Mouse (Mus musculus): Measurements from ENCODE around the gene Robo2. TPM values are rescaled to one million over a fixed set of nuclear protein-coding genes. Genes with fewer than 3 reads are reported as not detected.

The Robo2 gene
- 88.9 and 94.7 TPM in 2 replicates for polyA plus RNA-seq (2015; fragmentation: Nextera tagmentation; extraction: Ambion mirVana)

DNA sequence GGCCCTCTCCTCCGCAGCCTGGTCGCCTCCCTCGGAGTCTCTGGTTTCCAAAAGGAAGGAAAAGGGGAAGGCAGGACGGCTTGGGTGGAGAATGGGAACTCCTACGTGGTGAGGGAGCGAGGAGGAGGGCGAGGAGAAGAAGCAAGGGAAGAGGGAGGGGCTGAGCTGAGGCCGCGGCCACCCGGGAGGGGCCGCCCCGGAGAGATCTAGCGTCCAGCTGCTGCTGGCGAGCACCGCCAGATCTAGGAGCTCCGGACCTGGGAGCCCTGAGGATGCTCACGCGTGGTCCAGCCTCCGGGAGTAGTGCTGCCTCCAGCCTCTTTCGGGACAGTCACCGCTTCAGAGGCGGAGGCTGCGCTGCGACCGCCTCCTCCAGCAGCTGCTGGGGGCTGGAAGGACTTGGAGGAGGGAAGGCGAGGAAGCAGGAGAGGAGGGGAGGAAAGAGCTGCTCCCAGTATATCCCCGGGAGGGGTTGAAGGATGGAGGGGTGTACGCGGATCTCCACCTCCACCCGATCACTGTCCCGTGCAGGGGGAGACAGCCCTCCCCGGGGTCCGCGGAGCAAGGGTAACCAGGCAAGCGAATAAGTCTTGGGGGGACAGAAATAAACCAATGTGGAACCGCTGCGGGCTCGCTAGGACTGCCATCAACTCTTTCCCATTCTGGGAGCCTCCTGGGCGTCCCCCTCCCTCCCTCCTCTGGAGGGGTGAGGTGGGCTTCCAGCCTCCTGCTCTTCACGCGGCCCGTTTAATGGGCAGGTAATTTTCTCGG lies at the start of gene Robo2:
TSS of gene Robo2 (minus strand) at position 345 of the 771 bp plus-strand sequence.
- Histone ChIP-seq H3K4me3 (ENCODE audit: low read depth, low read length) (peak within 1 kb of the TSS; percentile 81), H3K27ac (ENCODE audit: low read length) (peak within 1 kb of the TSS; percentile 87), H3K9me3 (replicated peaks; ENCODE audit: control insufficient read depth, low read length, poor library complexity, severe bottlenecking) (no peaks in the 10 kb centered on the region), H3K4me1 (ENCODE audit: control insufficient read depth, insufficient read depth, low read length) (no peaks in the 10 kb centered on the region; the same call in 1 of the 2 replicates), H3K27me3 (ENCODE audit: control insufficient read depth, insufficient read depth, low read depth, low read length) (no peaks in the 10 kb centered on the region), H3K36me3 (ENCODE audit: control insufficient read depth, insufficient read depth, low read length) (no peaks in the 10 kb centered on the region), H3K9ac (ENCODE audit: low read depth, low read length) (peak within 1 kb of the TSS; percentile 88), H3K4me2 (ENCODE audit: low read length) (peak within 1 kb of the TSS; percentile 79)
- ATAC-seq = peak; percentile 83
- under 1% methylated on average over 43 of the region's 43 CpGs for WGBS

- Histone ChIP-seq H3K27ac (ENCODE audit: low read length) (no peak overlapping the region), H3K4me2 (ENCODE audit: low read length) (no peak overlapping the region), H3K9ac (ENCODE audit: low read depth, low read length) (no peak overlapping the region), H3K36me3 (ENCODE audit: control insufficient read depth, insufficient read depth, low read length) (no peaks in the 10 kb centered on the region), H3K9me3 (replicated peaks; ENCODE audit: control insufficient read depth, low read length, poor library complexity, severe bottlenecking) (no peaks in the 10 kb centered on the region), H3K27me3 (ENCODE audit: control insufficient read depth, insufficient read depth, low read depth, low read length) (no peaks in the 10 kb centered on the region), H3K4me1 (ENCODE audit: control insufficient read depth, insufficient read depth, low read length) (no peaks in the 10 kb centered on the region), H3K4me3 (ENCODE audit: low read depth, low read length) (no peak overlapping the region)
- WGBS = 93% methylated on average over 3 of the region's 3 CpGs
- no peak for ATAC-seq
These were observed 46.5 kb upstream of the Robo2 start for GRCm38 (mm10) chr16:74458138-74458537.

DNA sequence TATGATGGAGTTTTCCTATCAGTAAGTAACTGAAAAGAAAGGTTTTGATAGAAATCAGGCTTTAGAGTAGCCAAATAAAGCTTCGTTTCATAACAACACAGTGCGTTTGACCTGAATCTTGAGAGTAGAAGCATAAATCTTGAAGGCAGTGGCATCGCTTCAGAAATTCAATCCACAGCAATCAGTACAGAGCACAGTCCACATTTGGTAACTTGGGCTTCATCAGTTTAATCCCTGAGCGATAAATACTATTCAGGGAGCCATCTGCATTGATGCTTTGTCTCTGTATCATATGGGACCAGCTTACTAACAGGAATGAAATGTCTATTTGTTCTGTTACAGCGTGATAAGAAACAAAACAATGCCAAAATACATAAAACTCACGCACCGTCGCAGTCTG lies 46.1 kb upstream of the Robo2 start:
- Histone ChIP-seq H3K4me2 (ENCODE audit: low read length) (no peak overlapping the region), H3K4me1 (ENCODE audit: control insufficient read depth, insufficient read depth, low read length) (no peaks in the 10 kb centered on the region), H3K27me3 (ENCODE audit: control insufficient read depth, insufficient read depth, low read depth, low read length) (no peaks in the 10 kb centered on the region), H3K9ac (ENCODE audit: low read depth, low read length) (no peak overlapping the region), H3K9me3 (replicated peaks; ENCODE audit: control insufficient read depth, low read length, poor library complexity, severe bottlenecking) (no peaks in the 10 kb centered on the region), H3K36me3 (ENCODE audit: control insufficient read depth, insufficient read depth, low read length) (no peaks in the 10 kb centered on the region), H3K4me3 (ENCODE audit: low read depth, low read length) (no peak overlapping the region), H3K27ac (ENCODE audit: low read length) (no peak overlapping the region)
- 74% methylated on average over 8 of the region's 8 CpGs for WGBS
- ATAC-seq = no peak

DNA sequence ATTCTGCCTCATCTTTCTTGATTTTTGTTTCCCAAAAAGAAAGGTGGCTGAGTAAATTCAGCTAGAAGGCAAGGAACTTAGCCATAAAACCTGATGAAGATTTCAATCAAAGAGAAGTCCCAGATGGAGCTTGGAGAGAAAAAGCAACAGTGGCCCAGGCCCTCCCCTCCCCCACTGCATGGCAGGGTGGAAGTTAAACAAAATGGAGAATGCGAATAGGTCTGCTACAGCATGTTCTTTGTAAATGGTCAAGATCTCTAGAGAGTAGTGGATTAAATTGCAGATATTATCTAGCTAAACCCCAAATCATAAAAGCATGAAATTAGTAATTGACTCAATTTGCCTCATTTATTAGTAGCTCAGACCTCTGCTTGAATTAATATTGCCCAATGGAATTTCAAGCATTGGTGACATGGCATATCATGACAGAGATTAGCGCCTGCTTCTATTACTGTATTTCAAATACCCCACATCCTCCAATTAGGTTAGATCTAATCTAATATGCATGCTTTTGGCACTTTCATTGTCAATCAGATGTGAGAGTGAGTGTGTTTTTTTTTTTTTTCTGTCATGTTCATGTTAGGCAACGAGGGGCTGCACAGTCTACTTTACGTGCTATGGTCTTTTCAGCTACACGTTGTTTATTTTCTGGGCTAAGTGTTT lies 45.3 kb upstream of the Robo2 start:
- Histone ChIP-seq H3K9ac (ENCODE audit: low read depth, low read length) (no peak overlapping the region), H3K9me3 (replicated peaks; ENCODE audit: control insufficient read depth, low read length, poor library complexity, severe bottlenecking) (no peaks in the 10 kb centered on the region), H3K36me3 (ENCODE audit: control insufficient read depth, insufficient read depth, low read length) (no peaks in the 10 kb centered on the region), H3K4me3 (ENCODE audit: low read depth, low read length) (no peak overlapping the region), H3K27me3 (ENCODE audit: control insufficient read depth, insufficient read depth, low read depth, low read length) (no peaks in the 10 kb centered on the region), H3K4me1 (ENCODE audit: control insufficient read depth, insufficient read depth, low read length) (no peaks in the 10 kb centered on the region), H3K27ac (ENCODE audit: low read length) (no peak overlapping the region), H3K4me2 (ENCODE audit: low read length) (no peak overlapping the region)
- WGBS = 62% methylated on average over 5 of the region's 5 CpGs
- no peak for ATAC-seq

DNA sequence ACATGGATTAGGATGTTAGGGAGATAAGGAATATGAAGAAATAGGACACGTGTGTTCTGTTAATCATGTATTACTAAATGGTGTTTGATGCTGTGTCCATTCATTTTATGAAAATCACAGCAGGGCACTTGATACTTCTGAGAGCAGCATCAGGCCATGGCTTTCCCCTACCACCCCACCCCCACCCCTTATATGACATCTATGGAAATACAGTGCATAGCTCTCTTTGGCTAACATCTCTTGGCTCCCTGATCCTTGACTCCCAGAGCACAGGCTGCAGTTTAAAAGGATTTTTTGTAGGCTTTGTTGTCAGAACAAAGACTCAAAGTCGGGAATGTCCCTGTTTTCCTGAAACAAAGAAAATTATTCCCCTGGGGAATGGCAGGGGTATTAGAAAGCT lies 43.6 kb upstream of the Robo2 start:
- Histone ChIP-seq H3K27ac (ENCODE audit: low read length) (no peak overlapping the region), H3K4me2 (ENCODE audit: low read length) (no peak overlapping the region), H3K27me3 (ENCODE audit: control insufficient read depth, insufficient read depth, low read depth, low read length) (no peaks in the 10 kb centered on the region), H3K36me3 (ENCODE audit: control insufficient read depth, insufficient read depth, low read length) (no peaks in the 10 kb centered on the region), H3K4me3 (ENCODE audit: low read depth, low read length) (no peak overlapping the region), H3K4me1 (ENCODE audit: control insufficient read depth, insufficient read depth, low read length) (no peaks in the 10 kb centered on the region), H3K9ac (ENCODE audit: low read depth, low read length) (no peak overlapping the region), H3K9me3 (replicated peaks; ENCODE audit: control insufficient read depth, low read length, poor library complexity, severe bottlenecking) (no peaks in the 10 kb centered on the region)
- ATAC-seq = no peak
- 22% methylated on average over 2 of the region's 2 CpGs for WGBS

GRCm38 (mm10) chr16:74448025-74448424 lies 36.4 kb upstream of the Robo2 start:
- Histone ChIP-seq H3K36me3 (ENCODE audit: control insufficient read depth, insufficient read depth, low read length) (no peaks in the 10 kb centered on the region), H3K4me3 (ENCODE audit: low read depth, low read length) (no peak overlapping the region), H3K9ac (ENCODE audit: low read depth, low read length) (no peak overlapping the region), H3K4me2 (ENCODE audit: low read length) (no peak overlapping the region), H3K9me3 (replicated peaks; ENCODE audit: control insufficient read depth, low read length, poor library complexity, severe bottlenecking) (no peaks in the 10 kb centered on the region), H3K27ac (ENCODE audit: low read length) (no peak overlapping the region), H3K4me1 (ENCODE audit: control insufficient read depth, insufficient read depth, low read length) (no peaks in the 10 kb centered on the region), H3K27me3 (ENCODE audit: control insufficient read depth, insufficient read depth, low read depth, low read length) (no peaks in the 10 kb centered on the region)
- ATAC-seq = no peak
- WGBS = 94% methylated on average over 4 of the region's 4 CpGs

DNA sequence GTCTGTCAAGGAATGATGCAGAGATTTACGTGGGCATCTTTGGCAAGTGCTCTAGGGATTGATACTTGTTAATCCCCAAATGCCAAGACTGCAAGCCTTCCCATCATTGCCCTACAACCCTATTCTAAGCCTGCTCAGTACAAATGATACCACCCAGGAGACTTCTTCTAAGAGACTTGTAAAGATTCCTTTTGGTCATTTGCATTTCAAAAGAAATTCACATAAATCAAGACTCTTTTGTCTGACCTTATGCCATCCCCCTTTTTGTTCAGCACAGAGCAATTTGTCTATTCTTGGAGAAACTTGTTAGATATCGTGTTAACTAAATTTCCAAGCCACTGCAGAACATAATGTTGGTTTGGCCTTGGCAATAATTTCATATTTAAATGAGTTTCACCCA lies 15.4 kb upstream of the Robo2 start:
- ATAC-seq = no peak
- H3K4me1 ChIP-seq (ENCODE audit: control insufficient read depth, insufficient read depth, low read length) = no peaks in the 10 kb centered on the region
- H3K27ac ChIP-seq (ENCODE audit: low read length) = no peak overlapping the region
- H3K9ac ChIP-seq (ENCODE audit: low read depth, low read length) = no peak overlapping the region
- no peaks in the 10 kb centered on the region for H3K36me3 ChIP-seq (ENCODE audit: control insufficient read depth, insufficient read depth, low read length)
- 19% methylated on average over 2 of the region's 2 CpGs for WGBS
- H3K4me2 ChIP-seq (ENCODE audit: low read length) = no peak overlapping the region
- H3K4me3 ChIP-seq (ENCODE audit: low read depth, low read length) = no peak overlapping the region
- no peaks in the 10 kb centered on the region for H3K27me3 ChIP-seq (ENCODE audit: control insufficient read depth, insufficient read depth, low read depth, low read length)
- H3K9me3 ChIP-seq (replicated peaks; ENCODE audit: control insufficient read depth, low read length, poor library complexity, severe bottlenecking) = no peaks in the 10 kb centered on the region

DNA sequence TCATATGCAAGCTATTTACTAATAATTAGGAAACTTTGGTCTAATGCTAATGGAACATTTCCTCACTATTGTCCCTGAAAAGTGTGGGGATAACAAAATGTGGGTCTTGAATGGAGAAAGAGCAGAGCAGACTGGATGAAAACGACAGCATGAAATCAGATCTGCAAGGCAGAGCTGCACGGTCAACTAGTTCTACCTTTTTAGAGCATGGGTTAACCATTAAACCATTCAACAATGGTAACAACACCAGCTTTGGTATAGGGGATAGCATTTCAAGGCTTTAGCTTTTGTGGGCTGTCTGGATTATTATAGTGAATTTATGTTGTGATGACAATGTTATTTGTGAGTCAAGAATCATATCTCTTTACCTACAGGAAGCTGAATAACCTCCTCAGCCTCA lies 8.7 kb upstream of the Robo2 start:
- H3K4me3 ChIP-seq (ENCODE audit: low read depth, low read length) = no peak overlapping the region
- no peak for ATAC-seq
- no peaks in the 10 kb centered on the region for H3K27me3 ChIP-seq (ENCODE audit: control insufficient read depth, insufficient read depth, low read depth, low read length)
- H3K9ac ChIP-seq (ENCODE audit: low read depth, low read length) = no peak overlapping the region
- WGBS = 72% methylated on average over 2 of the region's 2 CpGs
- no peak overlapping the region for H3K4me2 ChIP-seq (ENCODE audit: low read length)
- H3K36me3 ChIP-seq (ENCODE audit: control insufficient read depth, insufficient read depth, low read length) = no peaks in the 10 kb centered on the region
- H3K9me3 ChIP-seq (replicated peaks; ENCODE audit: control insufficient read depth, low read length, poor library complexity, severe bottlenecking) = no peaks in the 10 kb centered on the region
- no peaks in the 10 kb centered on the region for H3K4me1 ChIP-seq (ENCODE audit: control insufficient read depth, insufficient read depth, low read length)
- H3K27ac ChIP-seq (ENCODE audit: low read length) = no peak overlapping the region

Measured in midbrain, embryonic 16.5 days (tissue).